ENCODE assay signal across 8 mouse cellular contexts in genomic region chr5:33996694-33997045, GRCm38 (mm10). TPM values are rescaled to one million over a fixed set of nuclear protein-coding genes. Genes with fewer than 3 reads are reported as not detected.
DNase-seq lines count a peak whose midpoint lies in the region; ATAC-seq and TF ChIP-seq lines count a peak whose summit lies in the region.

No protein-coding gene starts in this region.

- no peak for TF ChIP-seq CTCF in spleen, adult 2 months (IDR thresholded peaks at IDR 0.05; ENCODE audit: extremely low read depth, insufficient read depth, insufficient read length, insufficient replicate concordance)
- TF ChIP-seq CTCF in stomach, postnatal 0 days (IDR thresholded peaks at IDR 0.05; ENCODE audit: low read depth): no peak

- peak overlapping the region; percentile 62 for H3K4me3 ChIP-seq in spleen, adult 2 months (ENCODE audit: extremely low read depth, insufficient read depth, insufficient read length)
- peak overlapping the region; percentile 69 for H3K4me3 ChIP-seq in limb, embryonic 15.5 days
- peak overlapping the region; percentile 54 for H3K4me3 ChIP-seq in stomach, postnatal 0 days (ENCODE audit: low read depth, low read length)

- H3K27me3 ChIP-seq in spleen, adult 2 months (ENCODE audit: control insufficient read depth, insufficient read depth, low read length): peaks cover 19% of the 10 kb centered on the region
- H3K27me3 ChIP-seq in limb, embryonic 15.5 days: peaks cover 67% of the 10 kb centered on the region
- H3K27me3 ChIP-seq in stomach, postnatal 0 days (ENCODE audit: control insufficient read depth, insufficient read depth, low read length): peaks cover 16% of the 10 kb centered on the region

- peak; percentile 2; the same call in 1 of the 2 replicates for ATAC-seq in frontal cortex, adult (ENCODE audit: low TSS enrichment)
- 0 out of 2 replicates have a peak, but pooled peaks have one; percentile 4 for ATAC-seq in limb, embryonic 15.5 days (ENCODE audit: insufficient number of reproducible peaks, low FRiP score, low TSS enrichment, low read depth)
- peak; percentile 13; the same call in 1 of the 2 replicates for ATAC-seq in stomach, postnatal 0 days (ENCODE audit: low FRiP score, low TSS enrichment)

- H3K4me2 ChIP-seq in limb, embryonic 15.5 days: peak overlapping the region; percentile 99
- peak overlapping the region; percentile 89 for H3K4me2 ChIP-seq in stomach, postnatal 0 days (replicated peaks; ENCODE audit: low read depth)

- H3K36me3 ChIP-seq in spleen, adult 2 months (ENCODE audit: control insufficient read depth, insufficient read depth, low read length): no peaks in the 10 kb centered on the region
- H3K36me3 ChIP-seq in limb, embryonic 15.5 days: no peaks in the 10 kb centered on the region
- no peaks in the 10 kb centered on the region for H3K36me3 ChIP-seq in stomach, postnatal 0 days (ENCODE audit: control insufficient read depth, insufficient read depth, low read length)

- TF ChIP-seq POLR2A in spleen, adult 2 months (IDR thresholded peaks at IDR 0.05; ENCODE audit: low read depth, low read length): no peak

- H3K4me1 ChIP-seq in spleen, adult 2 months (ENCODE audit: control insufficient read depth, insufficient read depth, insufficient read length): peaks cover 12% of the 10 kb centered on the region; the same call in 1 of the 2 replicates
- H3K4me1 ChIP-seq in limb, embryonic 15.5 days: peaks cover 28% of the 10 kb centered on the region
- H3K4me1 ChIP-seq in stomach, postnatal 0 days (replicated peaks; ENCODE audit: control insufficient read depth, insufficient read depth): no peaks in the 10 kb centered on the region; the same call in 1 of the 2 replicates

- under 1% methylated on average over 50 of the region's 55 CpGs for WGBS in spleen, adult 2 months
- 0% methylated on average over 37 of the region's 55 CpGs for WGBS in limb, embryonic 15.5 days
- WGBS in stomach, postnatal 0 days: 1% methylated on average over 34 of the region's 55 CpGs

- no peak for DNase-seq in frontal cortex, adult 2 months (ENCODE audit: extremely low spot score in 1 of 2, low spot score in 1 of 2)
- DNase-seq in spleen, adult 2 months (ENCODE audit: low read depth in 1 of 2, low spot score in 2 of 2): no peak
- DNase-seq in spleen, postnatal 10 days (ENCODE audit: low spot score in 2 of 2): no peak
- no peak for DNase-seq in stomach, postnatal 0 days (ENCODE audit: low spot score)
- no peak for DNase-seq in T-cell, adult 2 months (ENCODE audit: low spot score)
- DNase-seq in urinary bladder, postnatal 14 days (ENCODE audit: low spot score): no peak

- no peaks in the 10 kb centered on the region for H3K9me3 ChIP-seq in limb, embryonic 15.5 days
- H3K9me3 ChIP-seq in stomach, postnatal 0 days (ENCODE audit: control insufficient read depth, low read length): no peaks in the 10 kb centered on the region

- TF ChIP-seq EP300 in stomach, postnatal 0 days (optimal IDR thresholded peaks at IDR 0.05): no peak

- peak overlapping the region; percentile 28; the same call in 1 of the 2 replicates for H3K9ac ChIP-seq in limb, embryonic 15.5 days
- no peak overlapping the region for H3K9ac ChIP-seq in stomach, postnatal 0 days (ENCODE audit: low read length)

- H3K27ac ChIP-seq in spleen, adult 2 months (ENCODE audit: insufficient read depth, low read length): no peak overlapping the region
- H3K27ac ChIP-seq in limb, embryonic 15.5 days: no peak overlapping the region
- no peak overlapping the region for H3K27ac ChIP-seq in stomach, postnatal 0 days (replicated peaks)

RNA-seq across cellular contexts. Expression of gene Nat8l, which starts 0.9 kb away (rescaled TPM):
- 138 and 150 TPM in 2 replicates for polyA plus RNA-seq in frontal cortex, adult 2 months (2012; rRNA removed)
- polyA plus RNA-seq in spleen, adult 2 months (2012; rRNA removed): 2.8 and 3.6 TPM in 2 replicates
- 0.36 and 0.43 TPM in 2 replicates for polyA plus RNA-seq in limb, embryonic 15.5 days (2015; fragmentation: Nextera tagmentation; extraction: Ambion mirVana)
- polyA plus RNA-seq in stomach, postnatal 0 days (2015; fragmentation: Nextera tagmentation; extraction: Ambion mirVana): 0.13 and 0.15 TPM in 2 replicates

RNA-seq across cellular contexts. Expression of gene Gm1673, which starts 13.4 kb away (rescaled TPM):
- 169 and 190 TPM in 2 replicates for polyA plus RNA-seq in frontal cortex, adult 2 months (2012; rRNA removed)
- polyA plus RNA-seq in spleen, adult 2 months (2012; rRNA removed): 6.0 and 12.8 TPM in 2 replicates
- polyA plus RNA-seq in limb, embryonic 15.5 days (2015; fragmentation: Nextera tagmentation; extraction: Ambion mirVana): 64.5 and 96.5 TPM in 2 replicates
- 27.7 and 28.5 TPM in 2 replicates for polyA plus RNA-seq in stomach, postnatal 0 days (2015; fragmentation: Nextera tagmentation; extraction: Ambion mirVana)

Comparison
In these comparisons a context has a peak if more than half of its experiments do, and no peak if none do; other contexts are left out.
1. RNA of gene Nat8l, which starts 0.9 kb away (polyA plus RNA-seq): 138 to 150 TPM in frontal cortex, adult 2 months; 2.8 to 3.6 TPM in spleen, adult 2 months, 0.36 to 0.43 TPM in limb, embryonic 15.5 days and 0.13 to 0.15 TPM in stomach, postnatal 0 days; every median in the first group is over 10 times any median in the second.
2. Peak in every context shown above with its lines, with median percentiles within 50 percentile points of each other: ATAC-seq and H3K4me3 ChIP-seq.